Mouse (Mus musculus): ENCODE measurements around the gene Mki67.
A peak's percentile ranks its signal among the peaks of the same experiment; 100 is the strongest.

DNA sequence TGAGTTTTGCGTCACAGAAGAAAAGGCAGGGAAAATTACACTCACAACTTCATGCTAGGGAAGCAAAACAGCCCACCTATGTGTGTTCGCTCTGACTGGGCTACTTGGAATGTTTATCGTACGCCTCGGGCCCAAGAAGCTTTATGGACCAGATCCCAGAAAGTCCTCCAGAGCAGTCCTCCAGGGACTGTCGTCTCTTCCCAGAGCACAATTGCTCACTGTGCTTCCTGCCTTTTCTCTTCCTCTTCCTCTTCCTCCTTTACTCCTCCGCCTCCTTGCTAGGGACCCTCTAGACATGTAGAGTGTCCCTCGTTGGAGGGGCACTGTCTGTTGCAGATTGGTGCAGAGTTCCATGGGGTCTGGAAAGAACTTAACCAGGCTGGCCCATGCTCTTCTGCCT lies 67.3 kb downstream of the Mki67 start:
- TF ChIP-seq EP300 (IDR thresholded peaks at IDR 0.05; ENCODE audit: insufficient read depth, low read depth, low read length) (0 out of 2 replicates have a peak, but pooled peaks have one; percentile 26), CTCF (IDR thresholded peaks at IDR 0.05) (no peak)
